Mouse (Mus musculus): ENCODE data around the gene Qrich2. TPM values are rescaled to one million over a fixed set of nuclear protein-coding genes. Genes with fewer than 3 reads are reported as not detected.
A peak's percentile ranks its signal among the peaks of the same experiment; 100 is the strongest.
"Not testable (repeated sequence)": the region's sequence is repeated elsewhere in the genome, so short reads cannot be mapped to it uniquely, and the experiment has no call there.

The Qrich2 gene
- polyA plus RNA-seq, 1 experiment from 2014 or later, result 0.14 TPM

DNA sequence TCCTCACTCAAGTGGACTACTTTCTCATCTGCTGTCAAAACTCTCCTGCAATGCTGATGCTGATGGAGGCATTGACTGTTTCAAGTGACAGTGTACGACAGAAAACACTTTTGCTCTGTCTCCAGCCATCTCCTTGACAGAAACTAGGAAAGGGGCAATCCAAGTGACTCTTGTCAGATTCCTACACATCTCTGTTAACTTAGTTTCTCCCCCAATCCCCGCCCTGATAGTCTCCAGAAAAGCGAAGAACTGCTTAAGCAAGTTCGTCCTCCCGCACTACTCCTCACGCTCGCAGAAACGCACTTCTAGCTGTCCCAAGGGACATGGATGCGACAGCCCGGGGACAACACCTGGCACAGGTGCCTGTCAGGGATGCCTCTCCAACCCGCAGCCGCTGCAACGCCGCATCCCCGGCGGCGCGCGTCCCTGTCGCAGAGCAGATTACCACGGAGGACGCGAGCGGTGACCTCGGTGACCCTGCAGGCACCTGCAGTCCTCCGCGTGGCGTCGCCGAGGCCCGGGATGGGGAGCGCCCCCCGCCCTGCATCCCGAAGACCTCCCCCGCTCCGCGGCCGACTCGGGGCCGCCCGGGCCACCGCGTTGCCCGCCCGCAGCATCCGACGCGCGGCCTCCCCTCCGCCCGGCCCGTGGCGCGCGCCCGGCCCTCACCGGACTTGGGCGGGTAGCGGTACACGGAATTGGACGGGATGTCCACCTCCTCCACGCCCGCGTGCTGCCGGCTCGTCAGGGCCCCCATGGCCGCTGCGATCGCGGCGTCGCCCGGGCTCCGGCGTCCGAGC, 53.8 kb downstream of the Qrich2 start:
- Histone ChIP-seq H3K4me2 (replicated peaks; ENCODE audit: low read depth) (peak overlapping the region; percentile 99), H3K9ac (ENCODE audit: low read depth, low read length) (peak overlapping the region; percentile 69), H3K27me3 (replicated peaks; ENCODE audit: control insufficient read depth, insufficient read depth, low read length) (no peaks in the 10 kb centered on the region), H3K4me1 (replicated peaks; ENCODE audit: control insufficient read depth, insufficient read depth, low read length) (peaks cover 4% of the 10 kb centered on the region), H3K4me3 (ENCODE audit: low read depth, low read length) (peak overlapping the region; percentile 73), H3K27ac (ENCODE audit: low read depth, low read length) (no peak overlapping the region), H3K9me3 (ENCODE audit: control insufficient read depth) (no peaks in the 10 kb centered on the region), H3K36me3 (ENCODE audit: control insufficient read depth, insufficient read depth) (no peaks in the 10 kb centered on the region)
- under 1% methylated on average over 55 of the region's 76 CpGs for WGBS
- peak; percentile 28 for ATAC-seq
- no peak for TF ChIP-seq CTCF (IDR thresholded peaks at IDR 0.05; ENCODE audit: low read depth)

DNA sequence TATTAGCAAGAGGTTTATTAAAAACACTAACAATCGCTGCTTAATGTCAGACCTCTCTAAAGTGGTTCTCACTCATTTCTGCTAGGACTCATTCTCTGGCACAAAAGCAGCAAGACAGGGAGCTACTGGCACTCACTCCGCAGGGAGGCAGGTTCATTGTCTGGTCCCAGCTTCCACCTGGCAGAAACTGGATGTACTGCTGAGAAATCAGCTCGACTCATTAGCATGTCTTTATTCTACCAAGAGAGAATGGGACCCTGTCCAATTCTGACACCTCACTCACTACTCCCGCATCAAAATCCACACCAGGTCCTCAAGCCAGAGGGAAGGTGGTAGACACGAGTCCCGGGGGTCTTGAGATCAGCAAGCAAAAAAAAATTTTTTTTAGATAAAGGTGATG, 54.5 kb downstream of the Qrich2 start:
- no peak for ATAC-seq
- Histone ChIP-seq H3K27ac (ENCODE audit: low read depth, low read length) (no peak overlapping the region), H3K9me3 (ENCODE audit: control insufficient read depth) (no peaks in the 10 kb centered on the region), H3K4me1 (replicated peaks; ENCODE audit: control insufficient read depth, insufficient read depth, low read length) (peaks cover 4% of the 10 kb centered on the region), H3K4me2 (replicated peaks; ENCODE audit: low read depth) (peak overlapping the region; percentile 99), H3K36me3 (ENCODE audit: control insufficient read depth, insufficient read depth) (no peaks in the 10 kb centered on the region), H3K4me3 (ENCODE audit: low read depth, low read length) (peak overlapping the region; percentile 73; the same call in 1 of the 2 replicates), H3K27me3 (replicated peaks; ENCODE audit: control insufficient read depth, insufficient read depth, low read length) (no peaks in the 10 kb centered on the region), H3K9ac (ENCODE audit: low read depth, low read length) (no peak overlapping the region)
- WGBS, result 49% methylated on average over 6 of the region's 6 CpGs
- no peak for TF ChIP-seq CTCF (IDR thresholded peaks at IDR 0.05; ENCODE audit: low read depth)

DNA sequence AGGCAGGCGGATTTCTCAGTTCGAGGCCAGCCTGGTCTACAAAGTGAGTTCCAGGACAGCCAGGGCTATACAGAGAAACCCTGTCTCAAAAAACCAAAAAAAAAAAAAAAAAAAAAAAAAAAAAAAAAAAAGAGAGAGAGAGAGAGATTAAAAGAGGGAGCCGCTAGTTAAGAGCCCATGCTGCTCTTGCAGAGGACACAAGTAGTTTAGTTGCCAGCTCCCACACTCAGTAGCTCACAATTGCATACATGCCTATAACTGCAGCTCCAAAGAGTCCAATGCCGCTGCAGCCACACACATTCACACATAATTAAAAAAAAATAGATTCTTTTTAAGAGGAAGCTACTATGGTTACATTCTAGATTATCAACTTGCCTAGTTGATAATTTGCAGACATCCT, 55.6 kb downstream of the Qrich2 start:
- H3K4me2 ChIP-seq (replicated peaks; ENCODE audit: low read depth); ATAC-seq; H3K27ac ChIP-seq (ENCODE audit: low read depth, low read length); H3K36me3 ChIP-seq (ENCODE audit: control insufficient read depth, insufficient read depth); H3K4me1 ChIP-seq (replicated peaks; ENCODE audit: control insufficient read depth, insufficient read depth, low read length); H3K27me3 ChIP-seq (replicated peaks; ENCODE audit: control insufficient read depth, insufficient read depth, low read length); H3K9me3 ChIP-seq (ENCODE audit: control insufficient read depth); H3K9ac ChIP-seq (ENCODE audit: low read depth, low read length); H3K4me3 ChIP-seq (ENCODE audit: low read depth, low read length): not testable (repeated sequence)
- WGBS, result 92% methylated on average over 4 of the region's 4 CpGs

DNA sequence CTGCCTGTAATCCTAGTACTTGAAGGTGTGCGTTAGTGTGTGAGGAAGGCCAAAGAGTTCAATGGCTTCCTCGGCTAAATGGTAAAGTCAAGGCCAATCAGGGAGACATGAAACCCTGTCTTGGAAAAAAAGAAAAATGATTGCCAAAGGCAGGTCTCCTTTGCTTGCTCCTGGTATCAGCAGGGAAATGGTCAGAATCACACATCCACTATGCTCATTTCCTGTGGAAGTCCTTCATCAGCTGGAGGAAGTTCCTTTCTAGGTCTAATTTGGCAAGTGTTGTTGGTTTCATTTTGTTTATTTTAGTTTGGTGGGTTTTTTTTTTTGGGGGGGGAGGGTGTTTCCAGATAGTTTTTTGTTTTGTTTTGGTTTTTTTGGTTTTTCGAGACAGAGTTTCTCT, 57.0 kb downstream of the Qrich2 start:
- Histone ChIP-seq H3K36me3 (ENCODE audit: control insufficient read depth, insufficient read depth) (no peaks in the 10 kb centered on the region), H3K4me3 (ENCODE audit: low read depth, low read length) (no peak overlapping the region), H3K27me3 (replicated peaks; ENCODE audit: control insufficient read depth, insufficient read depth, low read length) (no peaks in the 10 kb centered on the region), H3K27ac (ENCODE audit: low read depth, low read length) (no peak overlapping the region), H3K9ac (ENCODE audit: low read depth, low read length) (no peak overlapping the region), H3K9me3 (ENCODE audit: control insufficient read depth) (no peaks in the 10 kb centered on the region), H3K4me1 (replicated peaks; ENCODE audit: control insufficient read depth, insufficient read depth, low read length) (peaks cover 4% of the 10 kb centered on the region), H3K4me2 (replicated peaks; ENCODE audit: low read depth) (no peak overlapping the region)
- WGBS, result 88% methylated on average over 3 of the region's 3 CpGs
- ATAC-seq, result no peak
- no peak for TF ChIP-seq CTCF (IDR thresholded peaks at IDR 0.05; ENCODE audit: low read depth)

DNA sequence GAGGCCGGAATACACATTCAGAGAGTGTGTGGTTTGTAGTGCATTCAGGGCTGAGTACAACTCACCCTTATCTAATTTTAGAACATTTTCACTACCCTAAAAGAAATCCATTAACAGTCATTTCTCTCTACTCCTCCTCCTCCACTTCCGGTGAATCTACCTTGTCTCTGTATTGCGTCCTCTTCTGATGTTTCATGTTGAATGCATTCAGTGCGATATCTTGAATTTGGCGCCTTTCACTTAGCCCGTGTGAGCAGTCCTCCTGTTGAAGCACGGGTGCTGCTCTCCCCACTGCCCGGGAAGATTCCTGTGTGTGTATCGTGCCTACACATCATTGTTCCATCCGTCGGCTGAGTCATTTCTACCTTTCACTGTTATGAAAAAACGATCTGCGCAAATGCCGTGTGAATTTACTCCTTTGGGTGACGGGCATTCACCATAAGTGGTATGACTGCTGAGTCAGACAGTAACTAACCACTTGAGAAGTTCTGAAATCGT, 59.8 kb downstream of the Qrich2 start:
- WGBS, result 93% methylated on average over 16 of the region's 16 CpGs
- TF ChIP-seq CTCF (IDR thresholded peaks at IDR 0.05; ENCODE audit: low read depth), result no peak
- H3K36me3 ChIP-seq (ENCODE audit: control insufficient read depth, insufficient read depth), result no peaks in the 10 kb centered on the region
- no peak overlapping the region for H3K27ac ChIP-seq (ENCODE audit: low read depth, low read length)
- H3K9me3 ChIP-seq (ENCODE audit: control insufficient read depth), result no peaks in the 10 kb centered on the region
- H3K27me3 ChIP-seq (replicated peaks; ENCODE audit: control insufficient read depth, insufficient read depth, low read length), result no peaks in the 10 kb centered on the region
- no peak overlapping the region for H3K9ac ChIP-seq (ENCODE audit: low read depth, low read length)
- ATAC-seq, result no peak
- H3K4me1 ChIP-seq (replicated peaks; ENCODE audit: control insufficient read depth, insufficient read depth, low read length), result no peaks in the 10 kb centered on the region
- no peak overlapping the region for H3K4me3 ChIP-seq (ENCODE audit: low read depth, low read length)
- H3K4me2 ChIP-seq (replicated peaks; ENCODE audit: low read depth), result no peak overlapping the region

DNA sequence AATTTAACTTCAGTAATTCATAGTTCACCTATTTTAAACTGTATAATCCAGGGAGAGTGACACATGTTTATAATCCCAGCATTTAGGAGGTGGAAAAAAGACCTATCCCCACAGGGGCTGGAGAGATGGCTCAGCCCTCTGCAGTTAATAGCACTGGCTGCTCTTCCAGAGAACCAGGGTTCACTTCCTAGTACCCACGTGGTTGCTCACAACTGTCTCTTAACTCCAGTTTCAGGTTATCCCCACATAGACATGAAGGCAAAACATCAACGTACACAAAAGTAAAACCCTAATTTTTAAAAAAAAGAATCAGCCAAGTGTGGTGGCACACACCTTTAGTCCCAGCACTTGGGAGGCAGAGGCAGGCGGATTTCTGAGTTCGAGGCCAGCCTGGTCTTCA, 60.4 kb downstream of the Qrich2 start:
- no peak overlapping the region for H3K27ac ChIP-seq (ENCODE audit: low read depth, low read length)

More for the DNA sequence above, 60.4 kb downstream of the Qrich2 start:
- no peak for ATAC-seq
- no peak overlapping the region for H3K4me2 ChIP-seq (replicated peaks; ENCODE audit: low read depth)
- no peaks in the 10 kb centered on the region for H3K27me3 ChIP-seq (replicated peaks; ENCODE audit: control insufficient read depth, insufficient read depth, low read length)
- 86% methylated on average over 4 of the region's 4 CpGs for WGBS
- H3K4me3 ChIP-seq (ENCODE audit: low read depth, low read length), result no peak overlapping the region
- no peaks in the 10 kb centered on the region for H3K9me3 ChIP-seq (ENCODE audit: control insufficient read depth)
- no peaks in the 10 kb centered on the region for H3K4me1 ChIP-seq (replicated peaks; ENCODE audit: control insufficient read depth, insufficient read depth, low read length)
- no peak overlapping the region for H3K9ac ChIP-seq (ENCODE audit: low read depth, low read length)
- no peak for TF ChIP-seq CTCF (IDR thresholded peaks at IDR 0.05; ENCODE audit: low read depth)
- no peaks in the 10 kb centered on the region for H3K36me3 ChIP-seq (ENCODE audit: control insufficient read depth, insufficient read depth)
